ENCODE assay signal across 8 mouse cellular contexts in the genomic region with DNA sequence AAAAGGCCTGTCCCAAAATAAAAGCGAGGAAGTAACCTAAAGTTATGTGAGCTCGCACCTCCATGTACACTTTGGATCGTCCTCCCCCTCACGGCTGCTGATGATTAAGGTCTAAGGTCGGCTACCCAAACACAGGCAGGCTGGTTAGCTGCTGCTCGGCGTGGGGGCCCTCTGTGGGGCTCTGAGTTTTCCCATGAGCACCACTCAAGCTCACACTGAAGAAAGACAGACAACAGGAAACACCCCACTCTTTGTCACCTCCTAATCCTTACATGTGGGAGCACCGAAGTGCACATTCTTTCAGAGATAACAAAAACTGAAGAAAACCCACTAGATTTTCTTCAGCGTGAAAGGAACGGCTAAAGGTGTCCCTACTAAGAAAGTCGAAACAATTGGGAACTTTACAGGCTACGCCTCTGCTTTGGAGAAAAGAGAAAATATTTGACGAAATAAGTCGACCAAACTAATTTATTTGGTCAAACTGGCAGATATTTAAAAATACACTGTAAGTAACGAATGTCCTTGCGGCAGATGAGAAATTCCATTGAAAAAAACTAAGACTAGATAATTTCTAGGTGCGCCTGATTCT. TPM values are rescaled to one million over a fixed set of nuclear protein-coding genes. Genes with fewer than 3 reads are reported as not detected.
A peak's percentile ranks its signal among the peaks of the same experiment; 100 is the strongest.
DNase-seq lines count a peak whose midpoint lies in the region; ATAC-seq lines count a peak whose summit lies in the region.

No protein-coding gene starts in this region.

- H3K27ac ChIP-seq in lung, embryonic 16.5 days (ENCODE audit: low read length) = peak overlapping the region; percentile 5
- peak overlapping the region; percentile 32; the same call in 1 of the 2 replicates for H3K27ac ChIP-seq in embryonic facial prominence, embryonic 12.5 days
- H3K27ac ChIP-seq in intestine, embryonic 14.5 days (ENCODE audit: low read depth) = peak overlapping the region; percentile 61; the same call in 1 of the 2 replicates
- no peak overlapping the region for H3K27ac ChIP-seq in neural tube, embryonic 12.5 days

- intact Hi-C loops in gastrocnemius, postnatal 14 days (cut with DNase I; ENCODE audit: low total_unique reads) = no loop called here

- peak overlapping the region; percentile 71 for H3K4me2 ChIP-seq in lung, embryonic 16.5 days (ENCODE audit: low read depth, low read length)
- peak overlapping the region; percentile 70 for H3K4me2 ChIP-seq in embryonic facial prominence, embryonic 12.5 days (replicated peaks)
- H3K4me2 ChIP-seq in intestine, embryonic 14.5 days (ENCODE audit: low read length) = peak overlapping the region; percentile 87
- peak overlapping the region; percentile 80 for H3K4me2 ChIP-seq in neural tube, embryonic 12.5 days (replicated peaks)

- peak overlapping the region; percentile 89 for H3K4me3 ChIP-seq in lung, embryonic 16.5 days (ENCODE audit: low read length)
- peak overlapping the region; percentile 81 for H3K4me3 ChIP-seq in embryonic facial prominence, embryonic 12.5 days
- peak overlapping the region; percentile 77 for H3K4me3 ChIP-seq in intestine, embryonic 14.5 days (ENCODE audit: low read depth, low read length)
- peak overlapping the region; percentile 82 for H3K4me3 ChIP-seq in neural tube, embryonic 12.5 days

- peak overlapping the region; percentile 98 for H3K9ac ChIP-seq in lung, embryonic 16.5 days (ENCODE audit: low read length)
- H3K9ac ChIP-seq in embryonic facial prominence, embryonic 12.5 days = peak overlapping the region; percentile 91
- peak overlapping the region; percentile 83 for H3K9ac ChIP-seq in intestine, embryonic 14.5 days (ENCODE audit: low read length)
- peak overlapping the region; percentile 92 for H3K9ac ChIP-seq in neural tube, embryonic 12.5 days

- no peaks in the 10 kb centered on the region for H3K9me3 ChIP-seq in lung, embryonic 16.5 days (ENCODE audit: control insufficient read depth, low read length)
- no peaks in the 10 kb centered on the region for H3K9me3 ChIP-seq in embryonic facial prominence, embryonic 12.5 days
- H3K9me3 ChIP-seq in intestine, embryonic 14.5 days (ENCODE audit: control insufficient read depth, low read length) = no peaks in the 10 kb centered on the region
- H3K9me3 ChIP-seq in neural tube, embryonic 12.5 days = no peaks in the 10 kb centered on the region

- DNase-seq in lung, postnatal 4 days = no peak
- DNase-seq in intestine, embryonic 14.5 days (ENCODE audit: low spot score) = peak; percentile 65
- DNase-seq in right cerebral cortex, postnatal 10 days (ENCODE audit: low spot score in 2 of 2) = no peak
- no peak for DNase-seq in gastrocnemius, adult 8-10 months (ENCODE audit: low spot score in 2 of 2)
- no peak for DNase-seq in gastrocnemius, postnatal 14 days

- no peaks in the 10 kb centered on the region for H3K27me3 ChIP-seq in lung, embryonic 16.5 days (ENCODE audit: control insufficient read depth, insufficient read depth, low read depth, low read length)
- no peaks in the 10 kb centered on the region for H3K27me3 ChIP-seq in embryonic facial prominence, embryonic 12.5 days
- no peaks in the 10 kb centered on the region for H3K27me3 ChIP-seq in intestine, embryonic 14.5 days (replicated peaks; ENCODE audit: control insufficient read depth, insufficient read depth, low read length)
- no peaks in the 10 kb centered on the region for H3K27me3 ChIP-seq in neural tube, embryonic 12.5 days (replicated peaks)

- no peak for ATAC-seq in lung, embryonic 16.5 days (ENCODE audit: low read depth)
- ATAC-seq in embryonic facial prominence, embryonic 12.5 days (ENCODE audit: insufficient number of reproducible peaks, insufficient read depth, low FRiP score, low TSS enrichment) = no peak
- no peak for ATAC-seq in intestine, embryonic 14.5 days (replicated peaks; ENCODE audit: low FRiP score, low TSS enrichment, low read depth)
- no peak for ATAC-seq in neural tube, embryonic 12.5 days (ENCODE audit: low FRiP score, low read depth)

- WGBS in lung, embryonic 16.5 days = 5% methylated on average over 17 of the region's 17 CpGs
- 7% methylated on average over 17 of the region's 17 CpGs for WGBS in embryonic facial prominence, embryonic 12.5 days
- WGBS in intestine, embryonic 14.5 days = 7% methylated on average over 17 of the region's 17 CpGs
- WGBS in neural tube, embryonic 12.5 days = 12% methylated on average over 17 of the region's 17 CpGs

- H3K4me1 ChIP-seq in lung, embryonic 16.5 days (replicated peaks; ENCODE audit: control insufficient read depth, insufficient read depth, low read length) = peaks cover 19% of the 10 kb centered on the region
- H3K4me1 ChIP-seq in embryonic facial prominence, embryonic 12.5 days = peaks cover 23% of the 10 kb centered on the region
- H3K4me1 ChIP-seq in intestine, embryonic 14.5 days (replicated peaks; ENCODE audit: control insufficient read depth, insufficient read depth, low read length) = peaks cover 24% of the 10 kb centered on the region
- H3K4me1 ChIP-seq in neural tube, embryonic 12.5 days = peaks cover 31% of the 10 kb centered on the region

- no peaks in the 10 kb centered on the region for H3K36me3 ChIP-seq in lung, embryonic 16.5 days (ENCODE audit: control insufficient read depth, insufficient read depth, low read length)
- peaks cover 8% of the 10 kb centered on the region for H3K36me3 ChIP-seq in embryonic facial prominence, embryonic 12.5 days
- no peaks in the 10 kb centered on the region for H3K36me3 ChIP-seq in intestine, embryonic 14.5 days (ENCODE audit: control insufficient read depth, insufficient read depth, low read length)
- H3K36me3 ChIP-seq in neural tube, embryonic 12.5 days = peaks cover 4% of the 10 kb centered on the region

RNA-seq across cellular contexts. Expression of a gene that starts 1.1 kb away (rescaled TPM):
- 123 and 124 TPM in 2 replicates for polyA plus RNA-seq in lung, embryonic 16.5 days (2015; fragmentation: Nextera tagmentation; extraction: Ambion mirVana)
- polyA plus RNA-seq in embryonic facial prominence, embryonic 12.5 days (2016; fragmentation: Nextera tagmentation; extraction: Ambion mirVana) = 104 and 108 TPM in 2 replicates
- 58.5 and 69.5 TPM in 2 replicates for polyA plus RNA-seq in intestine, embryonic 14.5 days (2014; fragmentation: Nextera tagmentation; extraction: Ambion mirVana)
- polyA plus RNA-seq in neural tube, embryonic 12.5 days (2016; fragmentation: Nextera tagmentation; extraction: Ambion mirVana) = 109 and 118 TPM in 2 replicates
- total RNA-seq in gastrocnemius, adult 8-10 months (2022) = 1 to 10 TPM; 2.6 to 7.7 (median 3.5) TPM
- total RNA-seq in gastrocnemius, postnatal 14 days (2021) = 10 to 100 TPM; 12.4 to 13.9 TPM
